Mouse (Mus musculus) gastrocnemius, adult 18-20 months (tissue): Measurements from ENCODE around the gene Ly6c2. TPM values are rescaled to one million over a fixed set of nuclear protein-coding genes. Genes with fewer than 3 reads are reported as not detected.
A peak's percentile ranks its signal among the peaks of the same experiment; 100 is the strongest.
"Not testable (repeated sequence)": the region's sequence is repeated elsewhere in the genome, so short reads cannot be mapped to it uniquely, and the experiment has no call there.

Source experiments
- DNase-seq: peaks from one replicate; pipeline ENCODE4 v3.0.0; 2021; ENCODE audit warnings: low spot score
- long read RNA-seq, 2 experiments: library from polyadenylated mRNA; stranded (forward); transcript quantifications; one replicate each; pipeline ENCODE4 v2.0.0; 2021
- total RNA-seq, 2 experiments: library from RNA; stranded (reverse); gene quantifications; 2 replicates each; pipeline ENCODE4 v1.2.3; 2021

Gene Ly6c2
- total RNA-seq, result 1 to 10 TPM; 3.5 to 4.2 TPM
- long read RNA-seq, experiment 1, result 0 reads
- long read RNA-seq, experiment 2, result 0 reads

DNA sequence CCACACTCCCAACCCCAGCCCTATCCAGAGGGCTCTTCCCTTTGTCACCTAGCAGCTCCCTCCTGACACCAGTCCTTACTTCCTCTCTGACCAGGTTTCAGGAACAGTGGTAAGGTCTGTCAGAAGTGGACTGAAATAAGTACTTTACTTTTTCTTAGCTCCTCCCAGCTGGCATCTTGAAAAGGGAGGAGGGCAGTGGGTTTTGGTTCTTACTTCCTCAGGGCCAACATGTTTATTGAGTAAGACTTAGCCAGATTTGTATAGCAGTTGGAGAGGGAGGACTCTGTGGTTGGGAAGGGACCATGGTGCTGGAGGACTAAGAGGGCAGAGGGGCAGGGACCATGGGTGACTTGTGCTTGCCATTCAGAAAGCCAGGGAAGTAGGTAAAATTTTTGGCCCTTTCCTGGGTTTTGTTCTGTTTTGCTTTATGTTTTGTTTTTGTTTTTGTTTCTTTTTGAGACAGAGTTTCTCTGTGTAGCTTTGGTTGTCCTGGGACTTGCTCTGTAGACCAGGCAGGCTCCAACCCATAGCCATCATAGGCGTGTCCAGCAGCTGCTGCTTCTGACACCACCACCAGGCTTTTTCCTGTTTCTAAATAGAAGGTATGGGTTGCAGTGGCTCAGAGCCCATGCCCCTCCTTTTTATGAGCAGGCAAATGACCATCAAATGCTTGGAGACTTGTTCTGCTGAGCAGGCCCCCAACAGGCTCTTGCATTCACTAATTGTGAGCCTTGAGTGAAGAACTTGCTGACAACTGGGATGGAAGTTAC, at the start of gene Ly6c2:
Ly6c2 (minus strand) TSS at position 110 of the 770 bp plus-strand sequence.
- not testable (repeated sequence) for DNase-seq

DNA sequence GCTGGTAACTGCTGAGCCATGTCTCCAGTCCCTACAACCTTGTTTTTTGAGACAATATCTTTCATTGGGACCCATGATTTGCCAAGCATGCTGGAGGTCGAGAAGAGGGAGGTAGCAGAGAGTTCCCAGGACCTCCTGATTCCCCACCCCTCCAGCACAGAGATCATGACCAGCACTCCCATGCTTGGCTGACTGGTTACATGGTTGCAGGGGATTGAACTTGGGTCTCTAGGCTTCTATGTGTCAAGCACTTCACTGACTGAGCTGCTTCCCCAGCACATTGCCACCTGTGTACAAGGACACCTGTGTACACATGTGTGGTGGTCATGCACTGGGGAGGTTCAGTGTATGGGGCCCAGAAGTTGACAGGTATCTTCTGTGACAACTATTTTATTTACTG, 45.9 kb upstream of the Ly6c2 start:
- DNase-seq, result no peak

DNA sequence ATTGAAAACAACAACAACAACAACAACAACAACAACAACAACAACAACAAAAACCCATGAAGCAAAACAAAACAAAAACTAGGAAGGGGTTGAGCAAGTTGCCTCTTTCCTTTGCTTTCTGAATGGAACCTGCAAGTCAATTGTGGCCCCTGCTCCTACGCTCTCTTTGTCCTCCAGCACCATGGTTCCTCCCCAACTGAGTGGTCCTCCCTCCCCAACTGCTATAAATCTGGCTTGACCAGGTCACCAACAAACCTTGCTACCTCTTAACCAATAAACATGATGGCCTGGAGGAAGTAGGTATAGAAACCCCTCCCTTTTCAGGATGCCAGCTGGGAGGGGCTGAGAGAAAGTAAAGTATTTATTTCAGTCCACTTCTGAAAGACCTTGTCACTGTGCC, 43.2 kb upstream of the Ly6c2 start, which contains the start of gene Ly6g:
Ly6g (plus strand) TSS at position 301 of the 400 bp plus-strand sequence.
- no peak for DNase-seq

DNA sequence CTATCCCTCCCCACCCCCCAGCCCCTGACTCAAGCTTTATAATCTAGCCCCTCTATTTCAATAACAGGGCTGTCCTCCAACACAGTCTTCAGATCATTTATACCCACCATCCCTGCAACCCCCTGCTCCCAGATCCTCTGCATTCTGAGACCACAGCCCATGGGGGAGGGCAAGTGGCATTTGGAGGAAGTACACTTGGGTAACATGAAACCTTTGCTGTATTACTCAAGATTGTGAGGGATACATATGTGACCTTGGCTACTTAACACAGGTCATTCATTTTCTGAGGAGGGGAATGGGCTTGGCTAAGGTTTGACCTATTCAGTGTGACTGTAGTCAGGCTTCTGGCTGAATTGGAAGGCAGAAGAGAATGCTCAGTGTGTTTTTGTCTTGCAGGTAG, 41.3 kb upstream of the Ly6c2 start:
- no peak for DNase-seq

DNA sequence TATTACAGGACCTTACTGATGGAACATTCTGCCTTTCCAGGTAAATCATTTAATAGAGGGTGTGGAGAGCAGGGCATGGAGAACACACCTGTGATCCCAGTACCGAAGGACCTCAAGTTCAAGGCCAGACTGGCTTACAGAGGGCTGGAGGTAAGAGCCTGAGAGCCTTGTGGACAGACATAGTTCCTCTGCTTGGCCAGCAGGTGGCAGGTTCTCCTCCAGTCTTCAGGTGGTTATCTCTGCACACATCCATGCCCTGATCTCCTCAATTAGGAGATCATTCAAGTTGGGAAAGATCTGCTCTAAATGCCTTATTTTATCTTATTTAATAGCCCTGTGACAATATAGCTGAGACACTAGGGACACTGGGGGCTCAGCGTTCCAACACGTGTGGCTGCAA, 32.0 kb upstream of the Ly6c2 start:
- DNase-seq, result no peak

DNA sequence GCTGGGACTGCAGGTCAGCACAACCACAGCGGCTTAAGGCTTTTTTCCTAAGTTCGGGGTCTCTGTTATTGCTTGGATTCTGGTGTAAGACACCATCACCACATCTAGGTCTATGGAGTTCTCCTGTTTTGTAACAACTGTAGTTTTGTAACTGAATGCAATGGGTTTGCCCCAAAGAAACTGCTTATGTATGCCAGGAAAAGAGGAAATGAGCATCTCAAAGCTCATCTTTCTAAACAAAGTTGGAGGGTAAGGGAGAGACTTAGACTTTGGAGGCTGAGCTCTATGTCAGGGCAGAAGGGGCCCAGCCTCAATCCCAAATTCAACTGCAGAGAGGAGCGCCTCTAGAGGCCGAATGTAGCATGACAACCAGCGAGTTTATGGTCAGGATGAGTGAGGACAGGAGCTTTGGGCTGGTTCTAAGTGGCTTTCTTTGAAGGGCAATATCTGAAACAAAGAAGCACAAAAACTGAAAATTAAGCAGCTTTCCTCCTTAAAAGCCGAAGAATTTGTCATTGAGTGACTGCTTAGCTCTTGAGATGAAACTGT, 30.1 kb upstream of the Ly6c2 start:
- not testable (repeated sequence) for DNase-seq

DNA sequence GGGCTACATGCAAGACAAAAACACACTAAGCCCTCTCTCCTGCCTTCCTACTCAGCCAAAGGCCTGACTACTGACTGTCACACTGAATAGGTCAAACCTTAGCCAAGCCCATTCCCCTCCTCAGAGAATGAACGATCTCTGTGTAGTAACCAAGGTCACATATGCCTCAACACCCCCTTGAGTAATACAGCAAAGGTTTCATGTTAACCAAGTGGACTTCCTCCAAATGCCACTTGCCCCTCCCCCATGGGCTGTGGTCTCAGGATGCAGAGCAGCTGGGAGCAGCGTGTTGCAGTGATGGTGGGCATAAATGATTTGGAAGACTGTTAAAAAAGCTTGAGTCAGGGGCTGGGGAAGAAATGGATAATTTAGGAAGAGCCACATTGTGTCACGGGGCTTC, 26.0 kb upstream of the Ly6c2 start:
- DNase-seq, result not testable (repeated sequence)

DNA sequence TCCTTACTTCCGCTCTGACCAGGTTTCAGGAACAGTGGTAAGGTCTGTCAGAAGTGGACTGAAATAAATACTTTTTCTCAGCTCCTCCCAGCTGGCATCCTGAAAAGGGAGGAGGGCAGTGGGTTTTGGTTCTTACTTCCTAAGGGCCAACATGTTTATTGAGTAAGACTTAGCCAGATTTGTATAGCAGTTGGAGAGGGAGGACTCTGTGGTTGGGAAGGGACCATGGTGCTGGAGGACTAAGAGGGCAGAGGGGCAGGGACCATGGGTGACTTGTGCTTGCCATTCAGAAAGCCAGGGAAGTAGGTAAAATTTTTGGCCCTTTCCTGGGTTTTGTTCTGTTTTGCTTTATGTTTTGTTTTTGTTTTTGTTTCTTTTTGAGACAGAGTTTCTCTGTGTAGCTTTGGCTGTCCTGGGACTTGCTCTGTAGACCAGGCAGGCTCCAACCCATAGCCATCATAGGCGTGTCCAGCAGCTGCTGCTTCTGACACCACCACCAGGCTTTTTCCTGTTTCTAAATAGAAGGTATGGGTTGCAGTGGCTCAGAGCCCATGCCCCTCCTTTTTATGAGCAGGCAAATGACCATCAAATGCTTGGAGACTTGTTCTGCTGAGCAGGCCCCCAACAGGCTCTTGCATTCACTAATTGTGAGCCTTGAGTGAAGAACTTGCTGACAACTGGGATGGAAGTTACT, 23.5 kb upstream of the Ly6c2 start:
- DNase-seq, result not testable (repeated sequence)

DNA sequence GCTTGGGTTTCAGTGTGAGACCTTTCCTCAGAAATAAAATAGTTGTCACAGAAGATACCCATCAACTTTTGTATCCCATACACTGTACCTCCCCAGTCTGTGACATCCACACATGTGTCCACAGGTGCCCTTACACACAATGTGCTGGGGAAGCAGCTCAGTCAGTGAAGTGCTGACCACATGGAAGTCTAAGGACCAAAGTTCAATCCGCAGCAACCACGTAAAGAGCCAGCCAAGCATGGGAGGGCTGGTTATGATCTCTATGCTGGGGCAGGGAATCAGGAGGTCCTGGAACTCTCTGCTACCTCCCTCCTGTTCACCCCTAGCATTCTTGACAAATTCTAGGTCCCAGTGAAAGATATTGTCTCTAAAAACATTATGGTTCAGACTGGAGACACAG, 20.6 kb upstream of the Ly6c2 start:
- not testable (repeated sequence) for DNase-seq

DNA sequence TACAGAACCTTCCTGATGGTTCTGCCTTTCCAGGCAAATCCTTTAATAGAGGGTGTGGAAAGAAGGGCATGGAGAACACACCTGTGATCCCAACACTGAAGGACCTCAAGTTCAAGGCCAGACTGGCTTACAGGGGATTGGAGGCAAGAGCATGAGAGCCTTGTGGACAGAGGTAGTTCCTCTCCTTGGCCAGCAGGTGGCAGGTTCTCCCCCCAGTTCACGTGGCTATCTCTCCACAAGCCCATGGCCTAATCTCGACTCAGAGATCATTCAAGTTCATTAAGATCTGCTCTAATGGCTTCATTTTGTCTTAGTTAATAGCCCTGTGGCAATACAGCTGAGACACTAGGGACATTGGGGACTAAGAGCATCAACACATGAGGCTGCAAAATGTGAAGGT, 8.3 kb upstream of the Ly6c2 start:
- no peak for DNase-seq

DNA sequence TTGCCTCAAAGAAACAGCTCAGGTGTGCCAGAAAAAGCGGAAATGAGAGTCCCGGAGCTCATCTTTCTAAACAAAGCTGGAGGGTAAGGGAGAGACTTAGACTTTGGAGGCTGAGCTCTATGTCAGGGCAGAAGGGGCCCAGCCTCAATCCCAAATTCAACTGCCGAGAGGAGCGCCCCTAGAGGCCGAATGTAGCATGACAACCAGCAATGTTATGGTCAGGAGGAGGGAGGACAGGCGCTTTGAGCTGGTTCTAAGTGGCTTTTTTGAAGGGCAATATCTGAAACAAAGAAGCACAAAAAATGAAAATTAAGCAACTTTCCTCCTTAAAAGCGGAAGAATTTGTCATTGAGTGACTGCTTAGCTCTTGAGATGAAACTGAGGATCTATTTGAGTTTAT, 7.0 kb upstream of the Ly6c2 start:
- DNase-seq, result peak; percentile 17

DNA sequence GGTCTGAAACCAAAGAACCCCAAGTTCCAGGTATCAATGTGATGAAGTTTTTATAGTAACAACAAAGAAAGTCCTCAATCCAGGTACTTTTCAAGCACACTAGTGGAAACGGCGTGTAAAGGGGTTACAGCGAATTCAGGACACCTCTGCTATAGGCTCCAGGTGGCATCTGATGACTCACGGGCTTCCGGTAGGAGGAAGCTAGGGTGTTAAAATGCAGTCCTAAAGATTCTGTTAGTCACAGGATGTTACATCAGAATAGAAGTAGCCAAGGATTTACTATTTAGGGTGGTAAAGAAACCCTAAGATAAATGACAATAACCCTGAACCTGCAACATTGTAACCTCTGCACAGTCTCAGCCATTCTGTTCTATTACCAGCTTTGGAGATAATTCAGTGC, 5.7 kb upstream of the Ly6c2 start:
- not testable (repeated sequence) for DNase-seq

DNA sequence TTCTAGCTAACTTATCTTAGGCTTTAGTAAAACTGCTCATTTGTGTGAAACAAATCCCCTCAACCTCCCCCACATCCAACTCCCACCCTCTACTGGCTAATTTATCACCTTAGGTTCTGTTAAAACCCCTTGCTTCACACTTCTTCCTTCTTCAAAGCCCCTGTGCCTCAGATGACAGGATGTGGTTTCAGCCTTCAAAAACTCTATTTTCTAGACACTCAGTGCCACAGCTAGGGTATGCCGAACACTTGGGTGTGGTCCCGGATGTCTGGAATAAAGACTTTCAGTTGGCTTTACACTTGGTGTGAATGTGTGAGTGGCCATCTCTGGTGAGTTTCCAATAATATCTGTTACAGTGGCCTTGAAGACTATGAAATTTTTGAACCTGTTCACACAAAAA, 4.8 kb upstream of the Ly6c2 start:
- DNase-seq, result no peak

DNA sequence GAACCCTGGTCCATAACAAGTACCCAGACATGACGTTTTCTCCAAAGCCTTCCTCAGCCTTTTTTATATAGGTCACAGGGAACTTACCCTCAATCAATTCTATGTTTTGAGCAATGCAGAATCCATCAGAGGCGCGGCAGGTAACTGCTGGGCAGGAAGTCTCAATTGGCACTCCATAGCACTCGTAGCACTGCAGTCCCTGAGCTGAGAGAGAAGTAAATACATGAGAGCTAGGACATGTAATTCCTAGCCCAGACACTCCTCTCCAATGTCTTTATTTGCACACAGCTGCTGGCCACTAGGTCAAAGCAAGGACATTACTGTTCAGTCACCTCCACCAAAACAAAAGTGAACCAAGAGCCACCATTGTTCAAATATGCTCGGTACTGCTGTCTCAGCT, 1.3 kb downstream of the Ly6c2 start:
- DNase-seq, result not testable (repeated sequence)

DNA sequence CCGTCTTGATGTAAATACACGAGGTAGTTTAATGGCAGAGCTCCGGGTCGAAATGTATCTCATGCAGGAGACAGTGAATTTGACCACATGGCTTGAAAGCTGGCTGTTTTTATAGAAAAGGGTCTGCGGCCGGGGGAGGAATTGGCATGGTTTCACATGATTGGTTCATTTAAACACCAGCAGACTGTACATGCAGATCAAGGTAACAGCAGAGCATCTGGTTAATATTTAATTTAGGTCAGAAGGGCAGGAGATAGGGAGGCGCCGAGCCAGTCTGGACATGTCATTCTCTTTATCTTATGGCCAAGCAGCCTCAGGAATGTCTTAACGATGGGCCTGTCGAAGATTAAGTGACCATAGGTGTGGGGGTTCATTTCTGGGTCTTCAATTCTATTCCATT, 12.5 kb downstream of the Ly6c2 start:
- DNase-seq, result no peak

DNA sequence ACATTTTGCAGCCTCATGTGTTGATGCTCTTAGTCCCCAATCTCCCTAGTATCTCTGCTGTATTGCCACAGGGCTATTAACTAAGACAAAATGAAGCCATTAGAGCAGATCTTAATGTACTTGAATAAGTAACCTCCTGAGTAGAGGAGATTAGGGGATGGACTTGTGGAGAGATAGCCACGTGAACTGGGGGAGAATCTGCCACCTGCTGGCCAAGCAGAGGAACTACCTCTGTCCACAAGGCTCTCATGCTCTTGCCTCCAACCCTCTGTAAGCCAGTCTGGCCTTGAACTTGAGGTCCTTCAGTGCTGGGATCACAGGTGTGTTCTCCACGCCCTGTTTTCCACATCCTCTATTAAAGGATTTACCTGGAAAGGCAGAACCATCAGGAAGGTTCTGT, 23.7 kb downstream of the Ly6c2 start:
- DNase-seq, result not testable (repeated sequence)

DNA sequence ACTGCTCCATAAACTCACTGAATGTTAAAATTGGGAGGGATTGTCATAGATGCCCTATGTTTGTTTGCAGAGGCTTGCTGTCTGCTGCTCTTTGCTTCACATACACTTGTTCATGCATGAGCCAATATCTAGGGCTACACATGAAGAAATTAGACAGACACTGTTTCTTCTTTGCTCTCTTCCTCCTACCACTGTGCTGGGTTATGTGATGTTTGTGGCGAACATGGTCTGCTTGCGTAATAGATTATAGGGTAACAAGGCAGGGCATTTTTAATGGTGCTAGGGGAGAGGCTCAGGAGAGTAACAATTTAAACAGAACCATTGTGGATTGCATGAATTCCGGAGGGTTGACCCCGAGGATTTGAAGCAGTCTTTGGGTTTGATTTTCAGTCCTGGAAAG, 41.8 kb downstream of the Ly6c2 start:
- DNase-seq, result no peak

DNA sequence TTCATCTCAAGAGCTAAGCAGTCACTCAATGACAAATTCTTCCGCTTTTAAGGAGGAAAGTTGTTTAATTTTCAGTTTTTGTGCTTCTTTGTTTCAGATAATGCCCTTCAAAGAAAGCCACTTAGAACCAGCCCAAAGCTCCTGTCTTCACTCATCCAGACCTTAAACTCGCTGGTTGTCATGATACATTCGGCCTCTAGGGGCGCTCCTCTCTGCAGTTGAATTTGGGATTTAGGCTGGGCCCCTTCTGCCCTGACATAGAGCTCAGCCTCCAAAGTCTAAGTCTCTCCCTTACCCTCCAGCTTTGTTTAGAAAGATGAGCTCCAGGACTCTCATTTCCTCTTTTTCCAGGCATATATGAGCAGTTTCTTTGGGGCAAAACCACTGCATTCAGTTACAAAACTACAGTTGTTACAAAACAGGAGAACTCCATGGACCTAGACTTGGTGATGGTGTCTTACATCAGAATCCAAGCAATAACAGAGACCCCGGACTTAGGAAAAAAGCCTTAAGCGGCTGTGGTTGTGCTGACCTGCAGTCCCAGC, 49.7 kb downstream of the Ly6c2 start:
- peak; percentile 67 for DNase-seq

DNA sequence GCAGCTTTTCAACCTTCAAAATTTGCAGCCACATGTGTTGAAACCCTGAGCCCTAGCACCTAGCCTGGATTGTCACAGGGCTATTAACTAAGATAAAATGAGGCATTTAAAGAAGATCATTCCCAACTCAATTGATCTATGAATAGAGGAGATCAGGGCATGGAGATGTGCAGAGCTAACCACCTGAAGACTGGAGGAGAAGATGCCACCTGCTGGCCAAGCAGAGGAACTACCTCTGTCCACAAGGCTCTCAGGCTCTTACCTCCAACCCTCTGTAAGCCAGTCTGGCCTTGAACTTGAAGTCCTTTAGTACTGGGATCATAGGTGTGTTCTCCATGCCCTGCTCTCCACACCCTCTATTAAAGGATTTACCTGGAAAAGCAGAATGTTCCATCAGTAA, 51.3 kb downstream of the Ly6c2 start:
- DNase-seq, result peak; percentile 61
